Mouse (Mus musculus): ENCODE measurements around the gene Kcnh1.
A peak's percentile ranks its signal among the peaks of the same experiment; 100 is the strongest.

The Kcnh1 gene

DNA sequence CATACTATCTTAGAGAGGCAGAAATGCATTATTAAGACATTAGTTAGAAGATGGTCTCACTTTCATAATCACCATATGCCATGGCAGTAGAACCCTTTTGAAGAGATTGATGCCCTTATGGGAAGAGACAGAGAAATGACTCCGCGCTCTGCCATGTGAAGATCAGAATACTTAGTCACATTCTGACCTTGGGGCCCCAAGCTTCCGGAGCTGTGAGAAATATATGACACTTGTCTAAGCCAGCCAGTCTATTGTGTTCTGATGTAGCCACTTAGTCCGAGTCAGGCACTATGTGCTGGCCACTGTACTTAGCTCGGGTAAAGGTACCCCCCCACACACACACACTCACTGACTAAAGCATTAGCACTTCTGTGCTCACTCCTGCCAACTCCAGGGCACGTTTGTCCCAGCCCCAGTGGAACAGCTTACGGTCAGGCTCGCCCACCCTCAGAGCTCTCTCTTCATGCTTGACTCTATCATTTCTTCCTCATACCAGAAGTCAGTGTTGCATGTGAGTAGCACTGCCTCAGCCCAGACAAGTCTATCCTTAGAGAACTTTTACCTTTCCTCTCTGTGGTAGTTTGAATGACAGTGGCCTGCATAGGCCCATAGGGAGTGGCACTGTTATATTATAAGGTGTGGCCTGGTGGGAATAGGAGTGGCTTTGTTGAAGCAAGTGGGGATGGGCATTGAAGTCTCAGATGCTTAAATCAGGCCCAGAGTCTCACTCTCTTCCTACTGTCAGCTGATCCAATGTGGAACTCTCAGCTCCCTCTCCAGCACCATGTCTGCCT is 212.5 kb downstream of the Kcnh1 start:
- DNase-seq (ENCODE audit: low read depth, low spot score) = peak; percentile 44

DNA sequence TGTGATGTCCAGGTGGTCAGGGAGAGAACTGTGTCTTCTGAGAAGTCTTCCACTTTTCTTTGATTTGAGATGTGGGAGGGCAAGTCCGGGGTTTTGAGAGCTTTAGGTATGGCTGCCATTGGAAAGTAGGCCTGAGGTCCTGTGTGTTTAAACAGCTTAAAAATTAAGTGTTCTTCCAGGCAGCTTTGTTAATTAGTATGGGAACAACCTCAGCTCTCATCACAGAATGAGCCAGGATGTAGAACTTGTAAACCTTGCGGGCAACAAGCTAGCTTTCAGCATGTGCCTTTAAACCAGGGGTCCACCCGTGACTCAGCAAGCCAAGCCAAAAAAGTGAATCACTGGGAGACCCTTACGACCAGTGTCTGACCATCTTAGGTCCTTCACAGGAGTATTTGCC is 214.6 kb downstream of the Kcnh1 start:
- DNase-seq (ENCODE audit: low read depth, low spot score) = no peak

DNA sequence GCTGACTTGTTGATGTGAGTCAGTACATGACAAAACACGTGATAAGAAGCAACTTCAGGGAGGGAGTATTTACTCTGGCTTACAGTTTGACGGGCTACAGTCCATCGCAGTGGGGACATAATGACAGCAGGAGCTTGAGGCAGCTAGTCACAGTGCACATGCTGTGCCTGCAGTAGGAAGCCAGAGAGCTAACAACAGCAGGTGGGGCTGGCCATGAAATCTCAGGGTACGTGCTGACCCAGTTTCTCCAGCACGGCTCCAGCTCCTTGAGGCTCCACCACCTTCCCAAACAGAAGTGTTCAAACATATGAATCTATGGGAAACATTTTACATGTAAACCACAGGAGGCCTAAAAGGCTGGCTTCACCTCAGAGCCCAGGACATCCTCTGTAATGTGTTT is 216.0 kb downstream of the Kcnh1 start:
- DNase-seq (ENCODE audit: low read depth, low spot score) = no peak

DNA sequence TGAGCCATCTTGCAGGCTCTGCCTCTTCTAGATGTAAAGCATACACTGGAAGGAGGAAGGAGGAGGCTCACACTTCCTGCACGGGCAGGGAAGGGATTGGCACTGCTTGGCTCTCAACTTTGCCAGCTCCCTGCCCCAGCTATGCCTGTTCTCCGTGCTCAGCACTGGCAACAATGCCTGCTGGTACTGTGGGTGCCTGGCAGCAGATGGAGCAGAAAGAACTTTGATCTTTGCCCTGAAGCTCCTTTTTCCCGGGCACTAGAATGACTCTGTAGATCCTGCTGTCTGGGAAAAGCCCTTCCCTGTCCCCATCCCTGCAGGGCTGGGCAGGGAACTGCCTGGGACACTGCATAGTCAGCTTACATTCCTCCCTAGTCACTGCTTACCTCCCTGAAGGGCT is 225.2 kb downstream of the Kcnh1 start:
- no peak for DNase-seq (ENCODE audit: low read depth, low spot score)

DNA sequence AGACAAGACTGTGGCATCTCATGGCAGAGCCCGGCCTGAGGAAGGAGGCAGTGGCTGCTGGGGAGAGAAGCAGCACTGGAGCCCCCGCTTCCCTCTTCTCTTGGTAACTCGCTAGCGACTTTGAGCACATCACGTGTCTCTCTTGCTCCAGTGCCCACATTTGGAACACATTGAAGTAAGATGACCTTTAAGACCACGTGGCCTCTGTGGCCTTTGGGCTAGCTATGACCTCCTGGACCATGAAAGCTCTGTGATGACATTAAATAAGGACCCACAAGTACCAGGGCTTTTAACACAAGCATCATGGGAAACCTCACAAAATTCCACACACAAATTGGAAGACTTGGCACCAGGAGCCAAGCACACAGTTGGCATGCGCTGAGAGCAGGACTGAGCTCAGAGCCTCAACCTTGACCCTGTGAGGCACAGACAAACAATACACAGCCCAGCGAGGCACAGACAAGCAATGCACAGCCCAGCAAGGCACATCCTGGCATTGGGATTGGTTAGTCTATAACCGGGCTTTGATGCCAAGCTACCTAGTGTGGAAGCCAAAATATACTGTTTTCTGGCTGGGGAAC is 225.8 kb downstream of the Kcnh1 start:
- no peak for DNase-seq (ENCODE audit: low read depth, low spot score)

DNA sequence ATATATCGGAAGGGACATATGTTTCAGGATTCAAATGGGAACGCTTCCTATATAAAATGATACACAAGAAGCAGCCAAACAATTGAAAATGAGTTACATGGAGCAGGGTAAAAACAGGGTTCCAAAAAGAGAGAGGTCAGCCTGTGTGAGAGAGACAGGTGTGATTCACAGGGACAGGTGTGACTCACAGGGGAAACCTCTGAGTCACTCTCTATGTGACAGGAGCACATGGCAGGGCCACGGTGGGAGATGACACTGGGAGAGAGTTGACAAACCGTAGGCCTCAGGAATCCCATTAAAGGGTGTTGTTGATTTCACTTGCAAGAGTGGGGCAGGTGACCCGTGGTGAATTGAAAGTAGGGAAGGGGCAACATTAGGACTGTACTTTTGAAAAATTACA is 228.6 kb downstream of the Kcnh1 start:
- DNase-seq (ENCODE audit: low read depth, low spot score) = no peak

DNA sequence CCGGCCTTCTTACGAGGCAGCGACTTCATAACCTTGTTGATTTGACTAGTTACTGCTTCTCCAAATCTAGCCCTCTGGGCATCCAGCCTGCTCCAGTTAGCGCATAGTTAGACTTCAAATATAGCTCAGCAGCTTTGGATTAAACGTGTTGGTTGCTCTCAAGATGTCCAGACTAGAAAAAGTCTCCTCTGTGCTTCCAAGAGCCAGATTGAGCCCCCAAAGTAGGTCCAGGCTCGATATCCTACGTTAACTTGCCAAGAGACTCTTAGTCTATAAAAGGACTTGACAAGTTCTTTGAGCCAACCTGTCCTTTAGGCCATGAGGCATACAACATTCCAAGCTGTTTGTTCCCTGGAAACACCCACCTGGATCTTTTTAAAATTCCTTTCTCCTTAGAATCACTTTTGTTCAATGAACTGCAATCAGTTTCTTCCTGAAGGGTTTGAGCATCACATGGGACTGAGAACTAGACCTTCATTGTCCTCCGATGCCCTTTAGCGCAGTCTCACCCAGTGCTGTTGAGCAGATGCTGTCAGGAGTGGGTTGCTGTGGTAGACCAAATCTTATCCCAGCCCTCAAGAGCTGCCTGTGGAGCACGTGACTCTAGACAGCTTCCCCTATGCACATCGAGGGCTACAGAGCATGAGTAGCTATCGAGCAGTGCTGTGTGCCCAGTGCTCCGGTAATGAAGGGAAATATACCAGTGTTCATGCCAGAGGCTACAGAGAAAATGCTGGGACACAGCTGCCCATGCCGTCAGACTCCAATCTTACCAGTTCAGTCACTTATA is 231.0 kb downstream of the Kcnh1 start:
- no peak for DNase-seq (ENCODE audit: low read depth, low spot score)

DNA sequence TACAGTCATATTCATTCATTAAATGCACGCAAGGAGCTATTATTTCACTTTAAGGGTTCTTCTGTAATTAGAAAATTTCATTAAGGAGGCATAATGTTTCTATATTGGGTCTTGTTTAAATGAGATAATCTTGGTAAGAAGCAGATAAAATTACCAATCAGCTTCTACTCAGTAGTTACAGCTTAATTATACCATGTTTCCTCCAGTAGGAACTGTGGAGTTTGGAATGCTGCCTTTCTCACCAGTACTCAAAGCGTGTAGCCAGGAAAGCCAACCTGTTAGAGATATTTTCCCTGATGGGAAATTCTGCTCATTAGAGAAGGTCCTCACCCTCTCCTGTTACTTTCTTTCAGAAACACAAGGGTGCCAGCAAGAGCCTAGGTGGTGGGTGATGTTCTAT is 240.8 kb downstream of the Kcnh1 start:
- DNase-seq (ENCODE audit: low read depth, low spot score) = no peak

DNA sequence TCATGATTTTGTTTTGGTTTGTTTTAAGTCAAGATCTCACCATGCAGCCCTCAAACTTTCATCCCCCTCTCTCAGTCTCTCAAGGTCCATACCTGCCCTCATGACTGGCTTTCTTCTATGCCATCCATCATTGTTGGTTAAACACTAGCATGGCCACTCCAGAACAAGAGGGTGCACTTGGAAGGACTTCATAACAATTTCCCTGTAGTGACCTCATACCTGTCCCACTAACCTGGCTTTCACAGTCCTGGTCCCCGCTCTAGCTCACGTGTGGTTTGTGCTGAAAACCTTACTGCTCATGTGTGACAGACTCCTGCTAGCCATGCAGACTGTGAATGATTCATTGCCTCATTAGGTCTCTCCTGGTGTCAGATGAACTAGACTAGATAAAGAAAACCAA is 244.9 kb downstream of the Kcnh1 start:
- no peak for DNase-seq (ENCODE audit: low read depth, low spot score)

DNA sequence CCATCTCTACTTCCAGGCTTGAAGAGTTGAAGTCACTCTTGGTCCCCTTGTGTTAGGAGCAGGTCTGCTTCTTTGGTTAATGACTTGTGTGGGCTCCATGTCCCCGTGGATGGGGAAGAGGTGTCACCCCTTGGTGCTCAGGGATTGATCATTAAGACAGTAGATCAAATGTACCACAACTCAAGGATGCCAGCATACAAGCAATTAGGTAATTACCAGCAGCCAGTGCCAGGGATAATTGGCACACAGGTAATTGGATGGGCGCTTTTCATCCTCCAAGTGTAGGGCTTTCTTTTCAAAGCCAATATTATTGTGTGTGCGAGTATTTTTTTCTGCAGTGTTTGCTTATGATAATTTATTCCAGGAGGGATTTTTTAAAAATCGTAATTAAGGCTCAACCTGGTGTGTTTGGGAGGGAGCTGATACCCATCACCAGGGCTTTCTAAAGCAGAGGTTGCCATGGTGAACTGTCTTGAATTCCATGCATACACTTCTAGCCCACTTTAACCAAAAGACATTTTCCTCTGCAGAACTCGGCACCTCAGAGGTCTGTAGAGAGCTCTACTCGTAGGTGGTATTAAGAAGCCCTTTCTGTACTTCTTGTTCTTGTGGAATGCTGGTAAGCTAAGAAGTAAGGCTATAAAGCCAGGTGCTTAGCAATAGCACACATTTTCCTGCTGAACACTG is 248.7 kb downstream of the Kcnh1 start:
- no peak for DNase-seq (ENCODE audit: low read depth, low spot score)

DNA sequence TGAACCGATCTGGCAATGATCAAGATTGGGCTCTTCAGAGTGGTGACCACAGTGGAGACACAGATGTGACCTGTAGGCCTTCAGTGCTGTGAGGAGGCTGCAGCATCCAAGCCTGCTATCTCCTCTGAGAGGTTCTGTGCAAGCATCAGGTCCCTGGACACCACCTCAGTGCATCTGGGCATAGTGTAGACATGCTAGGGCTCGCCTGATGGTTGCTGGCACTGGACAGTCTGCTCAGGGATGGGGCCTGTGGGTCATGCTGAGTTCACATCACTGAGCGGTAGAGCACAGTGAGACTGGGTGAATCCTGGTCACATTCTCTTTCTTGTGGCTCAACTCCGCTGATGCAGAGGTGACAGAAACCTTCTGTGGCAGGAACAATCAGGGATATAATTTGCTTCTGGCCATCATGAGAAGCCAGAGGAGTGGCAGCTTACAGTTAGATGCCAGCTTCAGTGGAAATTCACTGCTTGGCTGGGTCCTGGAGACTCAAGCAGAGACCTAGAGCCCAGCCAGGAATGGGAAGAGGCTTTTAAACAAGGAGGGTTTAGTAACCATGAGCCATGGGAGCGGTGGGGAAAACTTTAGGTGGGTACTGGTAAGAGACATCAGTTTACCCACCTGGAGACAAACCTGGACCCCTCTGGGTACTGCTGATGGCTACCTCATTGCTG is 252.3 kb downstream of the Kcnh1 start:
- no peak for DNase-seq (ENCODE audit: low read depth, low spot score)

DNA sequence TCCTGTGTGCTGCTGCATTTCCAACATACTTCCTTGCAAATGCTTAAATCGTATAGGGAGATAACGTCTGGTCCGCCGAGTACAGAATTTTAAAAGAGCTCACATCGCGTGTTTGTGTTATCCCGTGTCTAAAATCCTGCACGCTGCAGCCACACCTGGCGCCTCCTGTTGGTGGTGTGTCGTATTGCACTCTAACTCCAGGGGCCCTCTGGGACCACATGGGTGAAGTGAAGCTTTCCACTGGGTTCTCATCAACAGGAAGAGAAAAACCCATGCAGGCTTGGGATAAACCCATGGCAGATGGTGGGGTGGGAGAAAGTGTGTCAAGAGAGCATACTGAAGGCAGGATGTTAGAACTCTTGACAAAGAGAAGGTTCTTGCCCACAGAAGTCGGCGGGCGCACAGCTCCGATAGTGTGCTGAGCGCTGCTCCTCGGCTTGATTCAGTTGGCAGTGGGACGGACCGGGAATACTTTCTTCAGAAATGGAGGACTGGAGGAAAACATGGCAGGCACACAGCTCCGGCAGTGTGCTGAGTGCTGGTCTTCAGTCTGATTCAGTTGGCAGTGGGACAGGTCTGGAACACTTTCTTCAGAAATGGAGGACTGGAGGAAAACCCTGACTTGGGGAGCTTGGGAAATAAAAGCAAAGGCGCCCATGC is 253.6 kb downstream of the Kcnh1 start:
- peak; percentile 74 for DNase-seq (ENCODE audit: low read depth, low spot score)

DNA sequence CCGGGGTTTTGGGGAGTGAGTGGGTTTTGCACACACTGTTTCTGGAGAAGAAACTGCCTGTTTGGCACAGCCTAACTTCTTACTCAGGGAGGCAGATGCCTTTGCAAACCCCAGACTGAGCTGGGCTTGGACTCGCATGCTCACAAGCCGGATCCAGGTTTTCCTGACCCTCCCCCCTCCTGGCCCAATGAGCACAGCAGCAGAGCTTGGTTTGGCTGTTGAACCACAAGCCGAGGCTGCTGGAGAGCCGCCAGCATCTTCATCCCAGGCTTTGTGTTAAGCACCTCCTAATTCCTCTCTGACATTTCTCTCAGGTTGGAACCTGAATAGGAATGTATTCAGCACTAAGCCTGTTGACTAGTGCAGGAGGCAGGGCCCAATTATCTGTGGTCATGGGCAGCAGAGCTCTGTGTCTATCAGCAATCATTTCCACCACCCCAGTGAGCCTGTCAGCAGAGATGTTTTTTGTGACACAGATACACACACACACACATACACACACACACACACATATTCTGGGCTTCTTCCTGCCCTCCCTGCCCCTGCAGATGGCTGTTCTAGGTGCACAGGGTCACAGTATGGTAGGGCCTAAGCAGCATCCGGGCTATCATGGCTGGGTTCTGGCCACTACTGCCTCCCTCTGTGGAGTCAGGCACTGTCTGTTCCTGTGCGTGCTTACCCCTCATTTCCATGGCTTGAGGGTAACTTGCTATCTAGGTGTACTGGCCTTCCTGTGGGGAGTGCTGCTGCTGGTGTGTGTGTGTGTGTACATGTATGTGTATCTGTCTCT is 254.3 kb downstream of the Kcnh1 start:
- peak; percentile 57 for DNase-seq (ENCODE audit: low read depth, low spot score)

DNA sequence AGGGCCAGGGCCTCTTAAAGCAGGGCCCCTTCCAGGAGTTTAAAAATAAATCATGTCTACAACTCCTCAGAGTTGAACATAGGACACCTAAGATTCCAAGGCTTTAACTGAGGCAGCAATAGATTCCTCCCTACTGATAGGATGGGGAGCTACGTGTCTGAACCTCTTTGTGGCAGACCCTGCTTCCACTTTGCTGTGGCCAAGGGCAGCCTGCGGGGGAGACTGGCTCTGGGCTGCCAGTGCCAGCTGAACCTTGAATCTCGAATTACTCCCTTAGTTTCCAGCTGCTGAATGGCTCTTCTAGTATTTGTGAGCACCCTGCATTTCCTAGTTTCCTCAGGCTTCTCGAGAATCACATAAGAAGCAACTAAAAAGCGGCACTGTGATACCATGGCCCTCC is 255.6 kb downstream of the Kcnh1 start:
- DNase-seq (ENCODE audit: low read depth, low spot score) = no peak

DNA sequence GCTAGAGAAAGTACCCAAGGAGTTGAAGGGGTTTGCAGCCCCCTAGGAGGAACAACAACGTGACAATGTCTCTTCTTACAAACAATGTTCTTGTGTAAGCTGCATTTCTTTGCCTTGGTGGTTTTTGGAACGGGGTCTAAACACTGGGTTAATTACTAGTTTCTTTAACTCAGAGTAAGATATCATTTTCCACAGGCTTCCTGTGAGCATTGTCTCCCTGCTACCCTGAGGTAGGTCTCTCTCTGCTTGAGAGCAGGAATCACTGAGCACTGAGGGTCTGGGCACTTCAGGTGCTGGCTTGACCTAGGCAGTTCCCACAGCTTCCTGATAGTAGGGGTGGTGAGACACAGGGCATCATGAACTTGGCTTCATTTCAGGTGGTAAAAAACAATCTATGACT is 257.1 kb downstream of the Kcnh1 start:
- no peak for DNase-seq (ENCODE audit: low read depth, low spot score)

DNA sequence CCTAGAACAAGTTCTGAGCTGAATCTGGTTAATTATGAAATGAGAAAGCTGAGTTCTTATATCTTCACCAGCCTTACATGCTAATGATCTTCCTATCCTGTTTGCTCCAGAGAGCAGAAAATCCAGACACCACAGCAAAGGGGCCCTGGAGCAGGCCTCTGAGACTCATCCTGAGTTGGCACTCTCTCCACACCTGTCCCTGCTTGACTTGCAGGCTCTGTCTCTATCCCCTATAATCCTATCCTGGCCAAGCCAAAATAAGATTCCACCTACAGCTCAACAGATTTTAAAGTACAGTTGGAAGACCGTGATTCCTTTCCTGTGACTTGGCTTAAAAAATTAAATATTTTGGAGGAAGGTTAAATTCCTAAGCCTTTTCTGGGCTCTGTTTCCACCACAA is 257.9 kb downstream of the Kcnh1 start:
- no peak for DNase-seq (ENCODE audit: low read depth, low spot score)

DNA sequence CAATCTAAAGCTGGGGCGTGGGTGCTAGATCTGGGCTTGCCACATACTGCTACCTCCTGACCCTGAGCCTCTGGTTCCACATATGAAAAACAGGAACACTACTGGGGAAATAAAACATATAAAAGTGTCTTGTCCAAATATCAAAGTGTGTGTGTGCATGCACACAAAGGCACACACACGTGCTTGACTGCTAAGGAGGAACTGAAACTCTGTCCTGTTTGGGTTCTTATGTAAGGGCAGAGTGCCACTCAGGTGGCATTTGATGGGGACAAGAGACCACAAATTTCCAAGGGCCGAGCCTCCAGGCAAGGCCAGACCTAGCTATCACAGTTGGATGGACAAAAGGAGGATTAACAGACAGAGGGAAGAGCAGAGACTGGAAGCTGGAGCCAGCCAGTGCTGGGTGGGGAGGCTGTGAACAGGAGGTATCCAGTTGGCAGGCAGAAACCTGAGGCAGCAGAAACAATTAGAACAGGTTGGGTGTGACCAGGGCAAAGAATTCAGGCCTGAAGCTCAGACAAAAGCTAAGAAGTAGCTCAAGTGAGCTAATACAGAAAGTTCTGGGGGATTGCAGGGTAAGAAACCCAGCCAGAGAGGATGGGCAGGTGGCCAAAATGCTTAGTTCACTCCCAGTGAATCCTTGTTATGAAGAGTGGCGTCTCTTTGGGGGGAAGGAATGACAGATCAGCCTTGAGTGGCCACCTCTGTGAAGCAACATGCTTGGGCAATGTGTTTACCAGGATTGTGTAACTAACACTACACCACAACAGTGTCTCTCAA is 259.2 kb downstream of the Kcnh1 start:
- peak; percentile 46 for DNase-seq (ENCODE audit: low read depth, low spot score)

DNA sequence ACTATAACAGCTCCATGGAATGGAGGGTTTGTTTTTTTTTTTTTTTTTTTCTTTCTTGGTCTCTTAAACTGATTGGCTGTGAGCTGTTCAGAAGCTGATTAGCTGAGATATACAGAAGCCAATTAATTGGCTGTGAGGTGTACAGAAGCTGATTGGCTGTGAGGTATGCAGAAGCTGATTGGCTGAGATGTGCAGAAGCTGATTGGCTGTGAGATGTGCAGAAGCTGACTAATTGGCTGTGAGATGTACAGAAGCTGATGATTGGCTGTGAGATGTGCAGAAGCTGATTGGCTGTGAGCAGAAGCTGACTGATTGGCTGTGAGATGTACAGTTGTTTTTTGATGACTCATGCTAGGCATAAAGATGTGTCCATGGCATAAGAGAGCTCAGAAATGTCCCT is 259.9 kb downstream of the Kcnh1 start:
- DNase-seq (ENCODE audit: low read depth, low spot score) = peak; percentile 51

DNA sequence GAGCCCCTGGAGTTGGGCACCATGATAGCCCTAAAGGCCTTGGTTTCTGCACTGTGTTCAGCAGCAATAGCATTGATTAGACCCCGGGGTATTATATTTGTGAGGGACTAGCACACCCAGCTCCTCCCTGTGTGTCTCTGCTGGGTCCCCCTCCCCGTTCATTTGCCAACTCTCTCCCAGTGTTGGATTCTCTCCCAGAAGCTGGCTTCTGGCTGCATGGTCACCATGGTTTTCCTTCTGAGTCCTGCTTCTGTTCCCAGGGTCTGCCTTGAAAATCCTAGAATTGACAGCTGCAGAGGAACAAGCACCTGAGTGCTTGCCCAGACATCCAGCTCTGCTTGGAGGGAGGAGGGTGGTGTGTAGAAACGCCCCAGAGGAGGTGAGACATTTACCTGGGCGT is 261.1 kb downstream of the Kcnh1 start:
- no peak for DNase-seq (ENCODE audit: low read depth, low spot score)

DNA sequence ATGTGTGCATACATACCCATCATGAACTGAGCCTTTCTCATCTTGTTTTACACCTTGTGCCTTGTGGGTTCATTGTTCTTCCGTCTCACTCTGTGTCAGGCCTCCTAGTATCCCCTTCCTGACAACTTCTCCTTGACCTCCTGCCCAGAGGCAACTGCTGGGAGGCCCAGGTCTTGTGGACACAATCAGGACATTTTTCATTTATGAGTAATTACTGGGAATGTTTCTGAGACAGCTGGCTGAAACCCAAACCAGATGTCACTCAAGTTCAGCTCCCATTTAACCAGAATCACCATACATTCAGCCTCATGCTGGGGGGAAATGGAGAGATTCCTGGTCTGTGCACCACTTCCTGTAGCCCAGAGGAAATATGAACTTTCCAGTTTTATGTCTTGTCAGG is 263.9 kb downstream of the Kcnh1 start:
- no peak for DNase-seq (ENCODE audit: low read depth, low spot score)

All from R1 (cell line).